Mouse (Mus musculus): ENCODE results near the gene Birc7.
A peak's percentile ranks its signal among the peaks of the same experiment; 100 is the strongest.

Birc7 gene

DNA sequence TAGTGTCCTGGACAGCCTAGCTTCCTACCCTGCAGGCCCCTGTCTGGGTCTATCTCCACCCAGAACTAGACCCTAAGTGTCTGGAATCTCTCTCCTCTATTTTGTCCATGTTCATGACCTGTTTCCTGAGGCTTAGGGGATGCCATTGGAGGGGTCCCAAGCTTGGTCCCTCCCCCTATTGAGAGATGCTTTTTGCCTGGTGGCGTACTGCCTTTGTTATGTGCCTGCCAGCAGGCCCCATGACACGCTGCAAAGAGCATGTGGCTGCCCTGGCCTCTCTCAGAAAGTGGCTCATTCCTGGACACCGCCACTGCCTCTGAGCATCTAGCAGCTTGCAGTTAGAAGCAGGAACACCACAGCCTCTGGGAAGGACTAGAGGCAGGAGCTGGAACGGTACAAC, at the start of gene Birc7:
Birc7 (plus strand) TSS at position 301 of the 400 bp plus-strand sequence.
- DNase-seq, result no peak

- peak; percentile 44 for DNase-seq
Observed at GRCm38 (mm10) chr2:180879365-180880067, 49.3 kb upstream of the Birc7 start.

- no peak for DNase-seq
Observed at GRCm38 (mm10) chr2:180881281-180881680, 47.5 kb upstream of the Birc7 start.

- no peak for DNase-seq
Observed at GRCm38 (mm10) chr2:180885270-180885669, 43.6 kb upstream of the Birc7 start.

GRCm38 (mm10) chr2:180889271-180889920, 39.4 kb upstream of the Birc7 start:
- peak; percentile 66 for DNase-seq

DNA sequence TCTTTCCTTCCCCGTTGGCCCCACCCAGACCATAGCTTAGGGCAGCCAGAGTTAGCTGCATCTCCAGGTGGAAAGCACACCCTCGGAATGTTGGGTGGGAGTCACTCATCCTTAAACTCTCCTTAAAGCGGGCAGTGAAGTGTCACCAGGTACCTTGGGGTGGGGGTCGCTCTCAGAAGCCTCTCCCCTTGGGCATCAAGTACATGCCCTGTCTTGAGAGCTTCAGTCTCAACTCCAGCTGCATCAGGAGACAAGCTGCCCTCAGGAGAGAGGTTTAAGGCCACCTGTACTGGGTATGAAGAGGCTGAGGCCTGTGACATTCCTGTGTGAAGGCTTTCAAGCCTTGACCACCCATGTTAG, 38.9 kb upstream of the Birc7 start:
- no peak for DNase-seq

DNA sequence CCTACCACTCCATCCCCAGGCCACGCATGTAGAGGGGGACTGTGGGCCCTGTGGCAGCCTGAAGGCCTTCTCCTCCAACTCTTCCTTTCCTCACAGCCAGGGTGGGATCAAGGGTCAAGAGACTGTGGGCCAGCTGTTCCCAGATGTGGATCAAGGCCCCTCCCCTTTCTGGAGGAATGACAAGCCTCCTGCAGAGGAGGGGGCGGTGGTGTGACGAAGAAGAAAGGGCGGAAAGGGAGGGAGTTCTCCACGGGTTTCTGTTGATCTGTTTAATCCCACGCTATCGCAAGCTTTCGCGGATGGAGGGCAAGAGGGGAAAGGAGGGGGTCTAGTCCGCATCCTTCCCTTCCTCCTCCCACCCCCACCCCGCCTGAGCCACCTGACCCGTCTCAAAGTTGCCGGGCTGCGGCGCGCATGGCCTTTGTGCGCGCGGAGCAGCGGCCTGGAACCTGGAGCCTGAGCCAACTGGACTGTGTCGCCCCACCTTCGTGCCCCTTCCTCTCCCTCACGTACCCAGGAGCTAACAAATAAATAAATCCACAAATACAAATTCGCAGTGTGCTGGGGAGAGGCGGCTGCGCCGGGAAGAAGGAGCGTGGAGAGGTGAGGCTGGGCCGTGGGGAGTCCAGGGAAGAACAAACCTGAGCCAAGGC, 38.3 kb upstream of the Birc7 start:
- peak; percentile 76 for DNase-seq

- DNase-seq, result peak; percentile 61
Observed at GRCm38 (mm10) chr2:180891075-180891834, 37.6 kb upstream of the Birc7 start.

GRCm38 (mm10) chr2:180891835-180892323, 36.9 kb upstream of the Birc7 start:
- DNase-seq, result peak; percentile 26

DNA sequence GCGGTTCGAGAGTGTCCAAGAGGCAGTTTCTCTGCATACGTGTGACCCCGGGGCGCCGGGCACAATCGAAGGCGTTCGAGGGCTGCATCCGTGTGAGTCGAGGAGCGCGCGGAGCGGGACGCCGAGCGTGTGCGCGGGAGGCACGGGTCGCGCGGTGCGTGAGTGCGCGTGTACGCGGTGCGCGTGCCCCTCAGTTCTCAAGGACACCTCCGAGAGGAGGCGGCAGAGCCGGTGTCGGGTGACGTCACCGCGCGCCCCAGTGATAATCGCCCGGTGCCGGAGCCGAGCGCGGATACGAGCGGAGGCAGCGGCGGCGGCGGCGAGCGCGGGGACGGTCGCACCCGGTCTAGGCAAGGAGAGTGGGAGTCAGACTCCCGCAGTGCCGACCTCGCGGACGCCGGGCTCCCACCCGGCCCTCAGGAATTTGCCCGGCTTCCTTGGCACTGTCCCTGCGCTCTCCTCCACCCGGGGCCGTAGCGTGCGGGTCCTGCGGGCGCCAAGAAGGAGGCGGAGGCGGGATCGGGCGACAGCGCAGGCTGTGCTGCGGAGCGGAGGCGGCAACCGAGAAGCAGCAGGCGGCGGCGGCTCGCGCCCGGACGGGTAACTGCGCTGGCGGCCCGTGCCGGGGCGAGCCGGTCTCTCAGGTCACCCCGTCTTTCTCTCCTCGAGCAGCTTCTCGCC, 35.8 kb upstream of the Birc7 start:
- peak; percentile 85 for DNase-seq

DNA sequence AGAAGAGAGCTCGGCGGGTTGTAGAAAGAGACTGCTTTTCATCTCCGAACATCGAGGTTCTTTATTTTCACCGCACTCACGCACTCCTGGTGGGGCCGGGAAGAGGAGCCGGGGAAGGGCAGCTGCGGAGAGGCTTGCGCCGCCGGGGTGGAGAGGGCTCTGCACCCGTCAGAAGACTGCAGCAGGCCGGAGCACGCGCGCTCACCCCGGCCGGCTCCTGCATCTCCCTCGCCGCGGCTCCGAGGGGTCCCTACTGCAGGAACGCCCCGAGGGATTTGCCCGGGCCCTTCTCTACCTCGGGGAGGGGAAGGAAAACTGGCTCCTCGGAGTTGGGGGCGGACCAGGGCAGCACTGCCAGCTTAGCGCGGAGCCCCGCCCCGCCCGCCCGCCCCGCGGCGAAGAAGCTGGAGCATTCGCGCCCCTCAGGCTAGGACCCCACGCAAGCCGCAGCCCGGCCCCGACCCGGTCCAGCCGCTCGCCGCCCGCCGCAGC, 35.2 kb upstream of the Birc7 start:
- peak; percentile 55 for DNase-seq

DNA sequence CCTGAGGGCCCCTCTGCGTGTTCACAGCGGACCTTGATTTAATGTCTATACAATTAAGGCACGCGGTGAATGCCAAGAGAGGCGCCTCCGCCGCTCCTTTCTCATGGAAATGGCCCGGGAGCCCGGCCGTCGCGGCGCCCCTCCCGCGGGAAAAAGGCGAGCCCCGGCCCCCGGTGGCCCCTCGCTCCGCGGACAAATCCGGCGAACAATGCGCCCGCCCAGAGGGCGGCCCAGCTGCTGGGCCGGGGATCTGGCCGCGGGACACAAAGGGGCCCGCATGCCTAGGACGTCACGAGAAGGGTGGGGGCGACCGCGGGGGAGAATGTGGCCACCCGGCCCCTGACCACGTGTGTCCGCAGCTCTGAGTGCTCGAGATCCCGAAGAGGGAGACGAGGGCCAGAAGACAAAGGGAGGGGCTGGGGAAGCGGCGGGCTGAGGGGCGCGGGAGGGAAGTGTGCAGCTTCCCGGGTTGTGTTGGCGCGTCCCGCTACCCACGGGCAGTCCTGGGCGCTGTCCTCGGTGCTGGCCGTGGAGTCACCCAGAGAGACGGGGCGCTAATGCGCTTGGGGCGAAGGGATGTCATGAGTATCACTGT, 34.7 kb upstream of the Birc7 start:
- peak; percentile 84 for DNase-seq

GRCm38 (mm10) chr2:180894734-180895133, 34.1 kb upstream of the Birc7 start:
- peak; percentile 91 for DNase-seq

GRCm38 (mm10) chr2:180895321-180895720, 33.5 kb upstream of the Birc7 start:
- DNase-seq, result no peak

- DNase-seq, result no peak
Observed at GRCm38 (mm10) chr2:180895837-180896525, 32.8 kb upstream of the Birc7 start.

GRCm38 (mm10) chr2:180896819-180897625, 31.8 kb upstream of the Birc7 start:
- no peak for DNase-seq

DNA sequence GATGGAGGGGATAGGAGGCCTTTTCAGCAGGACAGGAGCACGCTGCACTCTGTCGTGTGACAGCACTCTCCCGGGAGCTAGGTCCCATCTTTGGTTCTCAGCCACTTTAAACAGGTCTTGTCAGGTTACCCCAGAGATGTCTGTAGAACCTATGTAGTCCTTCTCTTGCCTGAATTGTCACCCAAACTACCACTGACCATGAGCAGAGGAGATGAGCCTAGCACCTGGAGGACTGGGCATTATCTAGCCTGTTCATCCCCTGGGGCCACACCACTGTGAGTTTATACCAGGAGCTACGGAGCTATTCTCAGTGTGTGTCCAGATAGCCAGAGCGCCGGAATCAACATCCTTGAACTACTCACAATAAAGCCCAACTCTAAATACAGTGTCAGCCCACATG, 31.0 kb upstream of the Birc7 start:
- no peak for DNase-seq

DNA sequence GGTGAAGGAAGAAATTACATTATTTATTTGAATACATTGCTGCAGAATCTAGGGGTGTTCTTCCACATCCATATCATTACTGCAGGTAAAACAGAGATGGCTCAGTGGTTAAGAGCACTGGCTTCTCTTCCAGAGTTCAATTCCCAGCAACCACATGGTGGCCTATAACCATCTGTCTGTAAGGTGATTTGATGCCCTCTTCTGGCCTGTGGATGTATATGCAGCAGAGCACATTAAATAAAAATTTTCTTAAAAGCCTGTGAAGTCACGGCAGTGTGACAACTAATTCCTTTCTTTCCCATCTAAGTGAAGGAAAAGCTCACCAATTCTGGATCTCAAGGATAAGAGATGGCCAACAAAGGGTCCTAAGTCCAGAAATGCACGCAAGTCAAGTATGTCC, 26.7 kb upstream of the Birc7 start:
- DNase-seq, result peak; percentile 67

DNA sequence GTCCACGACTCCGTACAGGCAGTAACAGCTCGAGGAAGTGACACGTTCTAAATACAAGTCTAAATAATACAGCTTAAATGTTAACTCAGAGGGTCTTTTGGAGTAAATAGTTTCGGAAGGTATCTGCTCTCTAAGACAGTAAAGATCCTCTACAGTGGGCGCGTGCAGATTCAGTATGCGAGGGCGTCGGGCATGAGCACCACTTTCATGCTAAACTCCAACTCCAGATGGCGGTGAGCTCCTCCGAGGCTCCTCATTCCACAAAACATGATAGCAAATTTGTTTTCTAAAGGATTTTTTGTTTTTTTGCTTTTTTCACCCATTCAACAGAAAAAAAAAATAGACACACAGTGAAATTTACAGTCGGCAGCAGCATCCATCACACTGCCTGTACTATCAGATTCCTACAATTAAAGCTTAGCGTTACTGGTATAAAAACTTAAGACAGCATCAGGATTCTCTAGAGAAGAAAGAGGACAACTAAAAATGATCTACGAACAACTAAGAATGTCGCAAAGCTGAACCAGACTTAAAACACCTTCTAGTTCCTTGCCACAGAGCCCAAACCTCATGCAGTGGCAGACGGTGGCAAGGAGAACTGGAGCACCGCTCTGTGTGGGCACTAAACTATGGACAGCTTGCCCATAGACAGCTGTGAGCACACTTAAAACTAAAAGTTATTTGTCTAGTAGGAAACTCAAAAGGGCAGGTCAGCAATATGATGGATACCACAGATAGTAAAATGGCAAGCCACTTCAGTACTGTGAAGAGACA, 24.2 kb upstream of the Birc7 start:
- no peak for DNase-seq
